Mouse (Mus musculus) stomach, adult 2 months (tissue): ENCODE measurements around the gene Gm2310. TPM values are rescaled to one million over a fixed set of nuclear protein-coding genes. Genes with fewer than 3 reads are reported as not detected.

ENCODE experiments used
- polyA plus RNA-seq: library from polyadenylated mRNA; depleted of rRNA; stranded (reverse); fragments of >200 nt; gene quantifications from 2 replicates; pipeline ENCODE4 v1.2.3, GENCODE M21; 2012; rRNA removed

Gm2310 gene
- polyA plus RNA-seq = not detected in 2 replicates

GRCm38 (mm10) chr15:8519853-8520252, at the start of gene Gm2310:
TSS of gene Gm2310 (minus strand) at chr15:8519953.

Other genes starting within 250 kb of the Gm2310 start
- gene Nipbl, start 75.5 kb downstream of the Gm2310 start, polyA plus RNA-seq = 0.45 and 0.85 TPM in 2 replicates
- 4.6 and 8.3 TPM in 2 replicates for gene Slc1a3, start 190.8 kb upstream of the Gm2310 start, polyA plus RNA-seq